Mouse (Mus musculus): ENCODE data around the gene Dnmt3c. TPM values are rescaled to one million over a fixed set of nuclear protein-coding genes. Genes with fewer than 3 reads are reported as not detected.
"Not testable (repeated sequence)": the region's sequence is repeated elsewhere in the genome, so short reads cannot be mapped to it uniquely, and the experiment has no call there.

Gene Dnmt3c
- polyA plus RNA-seq, 1 experiment from 2014 or later: 0.10 TPM

DNA sequence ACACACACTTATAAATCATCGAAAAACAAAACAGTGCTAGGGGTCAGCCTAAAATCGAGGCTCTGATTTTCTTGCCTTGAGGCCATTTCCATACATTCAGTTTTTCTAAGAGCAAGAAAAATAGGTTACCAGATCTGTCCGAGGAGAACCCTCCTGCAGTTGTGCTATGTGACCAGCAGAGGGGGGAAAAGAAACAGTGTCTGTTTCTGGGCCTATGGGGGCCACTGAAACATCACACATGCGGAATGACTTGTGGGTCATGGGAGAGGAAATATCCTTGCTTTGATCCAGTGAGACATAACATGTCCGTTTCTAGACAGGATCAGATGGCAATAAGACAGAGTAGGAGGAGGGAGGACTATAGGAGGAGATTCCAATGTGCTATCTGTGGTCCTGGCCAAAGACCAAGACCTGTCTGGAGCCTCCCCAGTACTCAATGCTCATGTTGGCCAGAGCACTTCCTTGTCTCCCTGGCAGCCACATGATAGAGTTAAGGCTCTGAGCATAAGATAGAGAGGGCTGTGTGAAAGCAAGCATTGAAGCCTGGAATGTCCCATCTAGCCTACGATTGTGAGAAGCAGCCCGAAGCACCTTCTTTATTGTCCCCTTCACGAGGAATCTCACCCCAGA lies 14.4 kb downstream of the Dnmt3c start:
- Histone ChIP-seq H3K27ac (ENCODE audit: low read length) (no peak overlapping the region), H3K9ac (ENCODE audit: low read length) (no peak overlapping the region)
- ATAC-seq (ENCODE audit: low read depth): peak; percentile 42

GRCm38 (mm10) chr2:153712646-153713091 lies 16.2 kb downstream of the Dnmt3c start:
- Histone ChIP-seq H3K9ac (ENCODE audit: low read length) (no peak overlapping the region), H3K4me1 (replicated peaks; ENCODE audit: control insufficient read depth, insufficient read depth, low read length) (peaks cover 10% of the 10 kb centered on the region), H3K9me3 (ENCODE audit: control insufficient read depth, low read length) (no peaks in the 10 kb centered on the region), H3K4me3 (ENCODE audit: low read length) (no peak overlapping the region), H3K4me2 (ENCODE audit: low read depth, low read length) (no peak overlapping the region), H3K27me3 (ENCODE audit: control insufficient read depth, insufficient read depth, low read depth, low read length) (no peaks in the 10 kb centered on the region), H3K27ac (ENCODE audit: low read length) (peak overlapping the region; percentile 41), H3K36me3 (ENCODE audit: control insufficient read depth, insufficient read depth, low read length) (no peaks in the 10 kb centered on the region)
- peak; percentile 80 for ATAC-seq (ENCODE audit: low read depth)
- 43% methylated on average over 3 of the region's 3 CpGs for WGBS

More for the DNA sequence above, 14.4 kb downstream of the Dnmt3c start:
- Histone ChIP-seq H3K4me1 (replicated peaks; ENCODE audit: control insufficient read depth, insufficient read depth, low read length) (peaks cover 10% of the 10 kb centered on the region), H3K27me3 (ENCODE audit: control insufficient read depth, insufficient read depth, low read depth, low read length) (no peaks in the 10 kb centered on the region), H3K9me3 (ENCODE audit: control insufficient read depth, low read length) (no peaks in the 10 kb centered on the region), H3K4me2 (ENCODE audit: low read depth, low read length) (no peak overlapping the region), H3K4me3 (ENCODE audit: low read length) (no peak overlapping the region), H3K36me3 (ENCODE audit: control insufficient read depth, insufficient read depth, low read length) (no peaks in the 10 kb centered on the region)
- 39% methylated on average over 8 of the region's 8 CpGs for WGBS

DNA sequence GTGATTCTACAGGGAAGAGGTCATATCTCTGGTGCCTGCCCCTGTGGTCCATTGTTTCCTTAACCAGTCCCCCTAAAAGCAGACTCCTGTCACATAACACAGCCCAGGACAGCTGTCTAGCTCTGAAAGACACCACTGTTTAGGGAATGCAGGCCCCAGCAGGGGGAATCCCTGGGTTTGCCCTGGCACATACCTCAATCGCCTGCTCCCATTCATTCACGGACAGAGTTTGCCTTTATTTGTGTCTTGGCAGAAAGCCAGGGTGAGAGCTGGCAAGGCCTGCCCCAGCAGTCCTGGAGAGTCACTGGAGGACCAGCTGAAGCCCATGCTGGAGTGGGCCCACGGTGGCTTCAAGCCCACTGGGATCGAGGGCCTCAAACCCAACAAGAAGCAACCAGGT lies 16.8 kb downstream of the Dnmt3c start:
- Histone ChIP-seq H3K4me2 (ENCODE audit: low read depth, low read length) (no peak overlapping the region), H3K9ac (ENCODE audit: low read length) (no peak overlapping the region), H3K4me3 (ENCODE audit: low read length) (no peak overlapping the region), H3K4me1 (replicated peaks; ENCODE audit: control insufficient read depth, insufficient read depth, low read length) (peaks cover 10% of the 10 kb centered on the region), H3K27ac (ENCODE audit: low read length) (peak overlapping the region; percentile 41), H3K27me3 (ENCODE audit: control insufficient read depth, insufficient read depth, low read depth, low read length) (no peaks in the 10 kb centered on the region), H3K36me3 (ENCODE audit: control insufficient read depth, insufficient read depth, low read length) (no peaks in the 10 kb centered on the region), H3K9me3 (ENCODE audit: control insufficient read depth, low read length) (no peaks in the 10 kb centered on the region)
- peak; percentile 77 for ATAC-seq (ENCODE audit: low read depth)
- WGBS: 21% methylated on average over 4 of the region's 4 CpGs

DNA sequence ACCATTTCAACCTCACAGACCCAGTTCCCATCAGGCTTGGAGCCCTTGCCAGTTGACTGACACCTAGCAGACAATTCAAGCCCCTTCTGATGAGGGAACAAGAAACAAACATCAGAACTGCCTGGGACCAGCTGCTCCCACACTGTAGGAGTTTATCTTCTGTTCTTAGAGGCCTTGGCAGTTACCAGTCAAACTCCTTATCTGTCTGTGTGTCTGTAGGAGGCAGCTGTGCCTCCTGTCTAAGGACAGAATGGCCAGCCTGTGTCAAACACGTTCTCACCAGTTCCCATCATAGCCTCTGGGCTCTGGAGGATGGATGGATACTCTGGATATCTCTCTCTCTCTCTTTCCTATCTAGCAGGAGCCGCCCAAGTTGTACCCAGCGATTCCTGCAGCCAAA lies 21.4 kb downstream of the Dnmt3c start:
- H3K9me3 ChIP-seq (ENCODE audit: control insufficient read depth, low read length); H3K4me1 ChIP-seq (replicated peaks; ENCODE audit: control insufficient read depth, insufficient read depth, low read length); H3K4me3 ChIP-seq (ENCODE audit: low read length); H3K27ac ChIP-seq (ENCODE audit: low read length); H3K36me3 ChIP-seq (ENCODE audit: control insufficient read depth, insufficient read depth, low read length); H3K27me3 ChIP-seq (ENCODE audit: control insufficient read depth, insufficient read depth, low read depth, low read length); ATAC-seq (ENCODE audit: low read depth); H3K9ac ChIP-seq (ENCODE audit: low read length); H3K4me2 ChIP-seq (ENCODE audit: low read depth, low read length): not testable (repeated sequence)
- WGBS: 52% methylated on average over 3 of the region's 3 CpGs

- Histone ChIP-seq H3K27me3 (ENCODE audit: control insufficient read depth, insufficient read depth, low read depth, low read length) (no peaks in the 10 kb centered on the region), H3K4me3 (ENCODE audit: low read length) (no peak overlapping the region), H3K36me3 (ENCODE audit: control insufficient read depth, insufficient read depth, low read length) (no peaks in the 10 kb centered on the region), H3K9ac (ENCODE audit: low read length) (no peak overlapping the region), H3K4me2 (ENCODE audit: low read depth, low read length) (no peak overlapping the region), H3K27ac (ENCODE audit: low read length) (no peak overlapping the region), H3K4me1 (replicated peaks; ENCODE audit: control insufficient read depth, insufficient read depth, low read length) (no peaks in the 10 kb centered on the region), H3K9me3 (ENCODE audit: control insufficient read depth, low read length) (no peaks in the 10 kb centered on the region)
- ATAC-seq (ENCODE audit: low read depth): no peak
- WGBS: 45% methylated on average over 1 of the region's 1 CpGs
Observed at GRCm38 (mm10) chr2:153723098-153723497, 26.6 kb downstream of the Dnmt3c start.

- ATAC-seq (ENCODE audit: low read depth): no peak
- 86% methylated on average over 2 of the region's 2 CpGs for WGBS
Observed at GRCm38 (mm10) chr2:153724424-153724823, 28.0 kb downstream of the Dnmt3c start.

DNA sequence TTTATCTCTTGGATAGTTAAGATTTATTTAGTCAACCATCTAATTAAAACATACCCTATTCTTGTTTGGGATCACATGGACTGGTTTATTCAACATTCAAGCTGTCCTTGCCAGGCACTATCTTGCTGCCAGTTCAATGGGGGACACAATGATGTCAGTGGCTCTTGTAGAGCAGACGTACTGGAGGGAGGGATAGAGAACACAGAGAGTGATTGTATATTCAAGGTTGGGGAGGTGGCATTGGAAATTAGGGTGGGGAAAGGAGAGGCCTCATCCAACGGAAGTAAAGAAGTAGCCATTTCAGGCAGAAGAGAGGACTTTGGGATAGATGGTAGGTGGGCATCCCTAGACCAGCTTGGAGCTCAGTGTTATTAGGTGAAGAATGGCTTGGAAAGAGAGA lies 28.4 kb downstream of the Dnmt3c start:
- no peak for ATAC-seq (ENCODE audit: low read depth)
- no peaks in the 10 kb centered on the region for H3K27me3 ChIP-seq (ENCODE audit: control insufficient read depth, insufficient read depth, low read depth, low read length)
- WGBS: 68% methylated on average over 2 of the region's 2 CpGs
- H3K9me3 ChIP-seq (ENCODE audit: control insufficient read depth, low read length): no peaks in the 10 kb centered on the region
- no peak overlapping the region for H3K4me3 ChIP-seq (ENCODE audit: low read length)
- no peak overlapping the region for H3K9ac ChIP-seq (ENCODE audit: low read length)
- H3K36me3 ChIP-seq (ENCODE audit: control insufficient read depth, insufficient read depth, low read length): no peaks in the 10 kb centered on the region
- no peaks in the 10 kb centered on the region for H3K4me1 ChIP-seq (replicated peaks; ENCODE audit: control insufficient read depth, insufficient read depth, low read length)
- no peak overlapping the region for H3K27ac ChIP-seq (ENCODE audit: low read length)
- no peak overlapping the region for H3K4me2 ChIP-seq (ENCODE audit: low read depth, low read length)

More at GRCm38 (mm10) chr2:153724424-153724823, 28.0 kb downstream of the Dnmt3c start:
- no peak overlapping the region for H3K9ac ChIP-seq (ENCODE audit: low read length)
- H3K36me3 ChIP-seq (ENCODE audit: control insufficient read depth, insufficient read depth, low read length): no peaks in the 10 kb centered on the region
- H3K27me3 ChIP-seq (ENCODE audit: control insufficient read depth, insufficient read depth, low read depth, low read length): no peaks in the 10 kb centered on the region
- H3K4me3 ChIP-seq (ENCODE audit: low read length): no peak overlapping the region
- H3K4me2 ChIP-seq (ENCODE audit: low read depth, low read length): no peak overlapping the region
- H3K4me1 ChIP-seq (replicated peaks; ENCODE audit: control insufficient read depth, insufficient read depth, low read length): no peaks in the 10 kb centered on the region
- H3K27ac ChIP-seq (ENCODE audit: low read length): no peak overlapping the region
- no peaks in the 10 kb centered on the region for H3K9me3 ChIP-seq (ENCODE audit: control insufficient read depth, low read length)

DNA sequence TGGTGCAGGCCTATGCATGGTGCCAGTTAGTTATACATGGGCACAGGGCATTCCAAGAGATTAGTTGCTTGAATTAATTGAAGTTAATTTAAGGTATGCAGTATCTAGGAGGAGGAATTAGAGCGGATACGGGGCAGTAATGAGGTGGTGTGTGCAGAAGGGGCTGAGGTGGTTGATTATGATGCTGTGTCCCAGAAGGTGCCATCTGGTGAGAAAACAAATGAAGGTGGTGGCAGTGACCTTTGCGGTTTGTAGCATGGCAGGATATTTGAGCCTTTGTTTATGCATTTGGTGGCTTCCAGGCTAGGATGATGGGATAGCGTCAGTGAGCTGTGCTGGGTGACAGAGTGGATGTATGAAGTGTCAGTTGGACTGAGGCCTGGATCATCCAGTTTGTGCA lies 28.8 kb downstream of the Dnmt3c start:
- no peaks in the 10 kb centered on the region for H3K9me3 ChIP-seq (ENCODE audit: control insufficient read depth, low read length)
- 74% methylated on average over 4 of the region's 4 CpGs for WGBS

DNA sequence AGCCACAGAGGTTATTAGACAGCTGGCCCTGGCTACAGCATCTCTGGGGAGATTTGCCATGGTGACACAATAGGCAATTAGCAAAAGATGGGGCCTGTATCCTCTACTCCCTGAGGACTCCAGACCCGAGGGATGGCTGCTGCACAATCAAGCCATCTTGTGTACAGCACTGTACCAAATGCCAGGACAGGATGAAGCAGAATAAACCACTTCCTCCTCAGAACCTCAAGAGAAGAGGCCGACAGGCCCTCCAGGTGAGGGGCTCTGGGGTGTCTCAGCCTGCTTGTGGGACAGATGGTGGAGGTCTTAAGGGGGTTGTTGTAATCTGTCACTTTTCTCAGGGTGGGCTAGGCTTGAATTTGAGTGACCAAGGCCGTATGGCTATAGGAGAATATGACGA lies 37.6 kb downstream of the Dnmt3c start:
- H3K4me2 ChIP-seq (ENCODE audit: low read depth, low read length): no peak overlapping the region
- 72% methylated on average over 4 of the region's 4 CpGs for WGBS
- H3K9me3 ChIP-seq (ENCODE audit: control insufficient read depth, low read length): no peaks in the 10 kb centered on the region
- no peaks in the 10 kb centered on the region for H3K4me1 ChIP-seq (replicated peaks; ENCODE audit: control insufficient read depth, insufficient read depth, low read length)
- no peak for ATAC-seq (ENCODE audit: low read depth)
- no peak overlapping the region for H3K4me3 ChIP-seq (ENCODE audit: low read length)
- no peaks in the 10 kb centered on the region for H3K27me3 ChIP-seq (ENCODE audit: control insufficient read depth, insufficient read depth, low read depth, low read length)
- H3K9ac ChIP-seq (ENCODE audit: low read length): no peak overlapping the region
- no peaks in the 10 kb centered on the region for H3K36me3 ChIP-seq (ENCODE audit: control insufficient read depth, insufficient read depth, low read length)
- no peak overlapping the region for H3K27ac ChIP-seq (ENCODE audit: low read length)

More for the DNA sequence above, 28.8 kb downstream of the Dnmt3c start:
- no peak for ATAC-seq (ENCODE audit: low read depth)
- Histone ChIP-seq H3K27me3 (ENCODE audit: control insufficient read depth, insufficient read depth, low read depth, low read length) (no peaks in the 10 kb centered on the region), H3K27ac (ENCODE audit: low read length) (no peak overlapping the region), H3K4me3 (ENCODE audit: low read length) (no peak overlapping the region), H3K4me2 (ENCODE audit: low read depth, low read length) (no peak overlapping the region), H3K4me1 (replicated peaks; ENCODE audit: control insufficient read depth, insufficient read depth, low read length) (no peaks in the 10 kb centered on the region), H3K36me3 (ENCODE audit: control insufficient read depth, insufficient read depth, low read length) (no peaks in the 10 kb centered on the region), H3K9ac (ENCODE audit: low read length) (no peak overlapping the region)
